Mouse (Mus musculus) liver, embryonic 14.5 days (tissue): ENCODE data around the gene Leap2.

ENCODE experiments used
- CTCF ChIP-seq: IDR thresholded peaks from 2 replicates; pipeline ENCODE4 v1.5.1; 2016; ENCODE audit warnings: antibody characterized with exemption, low read depth, control low read depth
- EP300 ChIP-seq: IDR thresholded peaks from 2 replicates; pipeline ENCODE4 v1.6.1; 2016; ENCODE audit warnings: antibody characterized with exemption, low read depth

DNA sequence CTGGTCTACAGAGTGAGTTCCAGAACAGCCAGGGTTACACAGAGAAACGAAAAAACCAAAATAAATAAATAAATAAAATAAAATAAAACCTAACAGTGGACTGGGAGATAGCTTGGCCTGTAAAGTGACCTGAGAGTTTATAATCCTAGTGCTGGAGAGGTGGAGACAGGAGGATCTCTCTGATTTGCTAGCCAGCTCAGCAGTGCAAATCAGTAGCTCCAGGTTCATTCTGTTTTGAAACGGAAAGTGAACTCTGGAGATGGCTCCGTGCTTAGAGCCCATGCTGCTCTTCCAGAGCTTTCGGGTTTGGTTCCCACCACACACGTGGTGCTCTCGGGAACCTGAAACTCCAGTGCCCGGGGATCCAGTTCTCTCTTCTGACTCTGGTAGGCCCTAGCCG, 25.0 kb upstream of the Leap2 start:
- TF ChIP-seq CTCF: no peak
- TF ChIP-seq EP300: no peak
